Mouse (Mus musculus): Measurements from ENCODE around the gene Sh3bgrl2.

DNA sequence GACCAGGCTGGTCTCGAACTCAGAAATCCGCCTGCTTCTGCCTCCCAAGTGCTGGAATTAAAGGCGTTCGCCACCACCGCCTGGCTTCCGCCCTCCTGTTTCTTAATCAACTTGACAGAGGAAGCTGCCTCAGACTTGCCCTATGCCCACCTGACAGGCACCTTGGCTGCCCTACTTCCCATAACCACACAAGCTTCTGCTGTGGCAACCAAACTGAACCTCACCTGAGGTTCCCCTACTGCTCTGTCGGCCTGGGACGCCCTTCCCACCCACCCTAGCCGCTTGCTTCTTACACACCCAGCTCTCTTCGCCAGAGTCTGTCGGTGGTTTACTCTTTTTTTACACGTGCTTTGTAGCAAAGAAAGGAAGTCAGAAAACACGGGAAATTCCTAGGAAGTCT, 103.9 kb downstream of the Sh3bgrl2 start:
- no peak for TF ChIP-seq POLR2A (IDR thresholded peaks at IDR 0.05; ENCODE audit: extremely low read depth, insufficient read depth, low read length)
- TF ChIP-seq CTCF (IDR thresholded peaks at IDR 0.05; ENCODE audit: extremely low read depth, insufficient read depth, low read length) = no peak
